Mouse (Mus musculus): ENCODE measurements around the gene Col1a1.

- TF ChIP-seq CTCF (IDR thresholded peaks at IDR 0.05; ENCODE audit: low read depth) (no peak), EP300 (optimal IDR thresholded peaks at IDR 0.05) (no peak)
Observed at GRCm38 (mm10) chr11:94985822-94986221, 49.8 kb downstream of the Col1a1 start.

Measured in stomach, postnatal 0 days (tissue).